Mouse (Mus musculus) olfactory bulb, adult 2 months (tissue): ENCODE data around the gene M1ap.

Experiments
- CTCF ChIP-seq: fragments of 200-500 bp; IDR thresholded peaks from 2 replicates; pipeline ENCODE4 v1.5.1; 2012; ENCODE audit warnings: low read depth, mild to moderate bottlenecking, low read length, moderate library complexity; ENCODE audit not compliant: insufficient read depth
- POLR2A ChIP-seq: fragments of 200-500 bp; IDR thresholded peaks from 2 replicates; pipeline ENCODE4 v1.6.1; 2012; ENCODE audit warnings: mild to moderate bottlenecking, low read depth, low read length, moderate library complexity; ENCODE audit not compliant: insufficient read depth

DNA sequence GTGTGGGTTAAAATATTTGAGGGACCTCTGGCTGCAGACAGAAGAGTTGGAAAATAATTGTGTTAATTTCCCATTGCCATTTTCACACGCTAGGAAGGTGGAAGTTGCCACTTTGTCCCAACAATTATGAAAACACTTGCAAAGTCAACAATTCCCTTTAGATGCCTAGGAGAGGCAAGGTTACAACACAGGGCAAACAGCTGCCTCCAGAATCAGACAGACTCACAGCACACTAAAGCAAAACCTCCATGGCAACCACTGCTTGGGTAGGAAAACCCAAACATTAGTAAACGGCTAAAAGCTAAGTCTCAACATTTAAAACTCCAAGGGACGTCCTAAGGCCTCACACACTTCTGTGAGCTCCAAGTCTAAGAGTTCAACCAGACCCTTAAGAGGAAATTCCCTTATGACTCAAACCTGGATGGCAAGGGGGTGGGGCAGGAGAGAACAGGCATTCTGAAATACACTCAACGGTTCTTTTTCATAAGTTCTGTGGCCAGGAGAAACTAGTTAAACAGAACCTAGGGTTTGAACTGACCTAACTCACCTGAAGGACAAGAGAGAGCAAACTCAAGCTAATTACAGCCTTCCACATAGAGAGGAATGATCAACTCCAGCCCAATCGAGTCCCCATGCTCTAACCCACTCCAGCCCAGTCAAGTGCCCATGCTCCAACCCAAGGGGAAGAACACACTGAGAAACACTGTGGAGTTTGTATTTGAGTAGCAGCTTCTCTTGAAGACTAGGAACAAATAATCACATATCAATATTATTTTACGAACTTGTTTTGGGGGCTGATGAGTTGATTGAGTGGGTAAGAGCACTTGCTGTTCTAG lies 22.8 kb downstream of the M1ap start:
- TF ChIP-seq CTCF (no peak), POLR2A (no peak)
